Mouse (Mus musculus) liver, adult 2 months (tissue): Measurements from ENCODE around the gene Iffo1. TPM values are rescaled to one million over a fixed set of nuclear protein-coding genes. Genes with fewer than 3 reads are reported as not detected.

ENCODE experiments used
- DNase-seq: peaks from one replicate; pipeline ENCODE4 v3.0.0-alpha.2; 2011; ENCODE audit warnings: low read depth, low spot score; ENCODE audit errors: extremely low read depth
- H3K27ac ChIP-seq: fragments of 200-500 bp; replicated peaks from 2 replicates; pipeline ENCODE4 v1.5.1; 2012; ENCODE audit warnings: low read depth, mild to moderate bottlenecking, control low read depth, inconsistent platforms, low read length; ENCODE audit not compliant: insufficient read depth
- H3K27me3 ChIP-seq: fragments of 200-500 bp; 2 replicates; pipeline ENCODE4 v1.6.1; 2012; ENCODE audit warnings: mild to moderate bottlenecking, moderate library complexity, low read length, inconsistent platforms; ENCODE audit not compliant: control insufficient read depth, insufficient read depth
- H3K36me3 ChIP-seq: fragments of 200-500 bp; 2 replicates; pipeline ENCODE4 v1.6.1; 2012; ENCODE audit warnings: low read length, inconsistent platforms; ENCODE audit not compliant: control insufficient read depth, insufficient read depth
- H3K4me1 ChIP-seq: fragments of 200-500 bp; 2 replicates; pipeline ENCODE4 v1.6.1; 2011; ENCODE audit warnings: low read length; ENCODE audit not compliant: control insufficient read depth, insufficient read depth
- H3K4me3 ChIP-seq: fragments of 200-500 bp; 2 replicates; pipeline ENCODE4 v1.5.1; 2011; ENCODE audit warnings: low read depth, mild to moderate bottlenecking, control low read depth, low read length, moderate library complexity; ENCODE audit not compliant: insufficient read depth
- H3K79me2 ChIP-seq: fragments of 200-500 bp; 2 replicates; pipeline ENCODE4 v1.6.1; 2012; ENCODE audit warnings: inconsistent platforms, mild to moderate bottlenecking, low read length, moderate library complexity; ENCODE audit not compliant: control insufficient read depth, insufficient read depth
- H3K9ac ChIP-seq: fragments of 200-500 bp; 2 replicates; pipeline ENCODE4 v1.6.1; 2012; ENCODE audit warnings: low read depth, mild to moderate bottlenecking, control low read depth, inconsistent platforms, low read length
- CTCF ChIP-seq: fragments of 200-500 bp; IDR thresholded peaks from 2 replicates; pipeline ENCODE4 v1.5.1; 2011; ENCODE audit warnings: low read depth, low read length, control low read depth
- POLR2A ChIP-seq: fragments of 200-500 bp; IDR thresholded peaks from 2 replicates; pipeline ENCODE4 v1.6.1; 2011; ENCODE audit warnings: low read length, control low read depth; ENCODE audit not compliant: insufficient read depth; ENCODE audit errors: extremely low read depth
- WGBS: fragments of 180-500 bp; shearing (Covaris S2); methylation state at CpG from one replicate; pipeline ENCODE4 v1.1.7; 2018; 5-methylcytosine and 5-hydroxymethylcytosine counted together
- polyA plus RNA-seq: library from polyadenylated mRNA; depleted of rRNA; stranded (reverse); fragments of >200 nt; gene quantifications from 2 replicates; pipeline ENCODE4 v1.2.3, GENCODE M21; 2012
- total RNA-seq: library from RNA; depleted of rRNA; stranded (reverse); fragments of >200 nt; gene quantifications from 2 replicates; pipeline ENCODE4 v1.2.3, GENCODE M21; 2014

Gene Iffo1
- total and polyA plus RNA-seq, 2 experiments = 2.5 to 9.9 TPM

GRCm38 (mm10) chr6:125163801-125164657 is 19.0 kb downstream of the Iffo1 start:
- peak overlapping the region; percentile 95 for H3K9ac ChIP-seq
- peaks cover 14% of the 10 kb centered on the region; the same call in 1 of the 2 replicates for H3K79me2 ChIP-seq
- 4% methylated on average over 20 of the region's 20 CpGs for WGBS
- TF ChIP-seq CTCF = no peak
- no peak for TF ChIP-seq POLR2A
- peaks cover 8% of the 10 kb centered on the region for H3K4me1 ChIP-seq
- peaks cover 6% of the 10 kb centered on the region for H3K36me3 ChIP-seq
- peak overlapping the region; percentile 95 for H3K4me3 ChIP-seq
- peak overlapping the region; percentile 91 for H3K27ac ChIP-seq
- H3K27me3 ChIP-seq = no peaks in the 10 kb centered on the region
- DNase-seq = peak; percentile 93

GRCm38 (mm10) chr6:125164672-125165327 is 19.8 kb downstream of the Iffo1 start:
- Histone ChIP-seq H3K4me3 (peak overlapping the region; percentile 95), H3K4me1 (peaks cover 8% of the 10 kb centered on the region), H3K79me2 (peaks cover 14% of the 10 kb centered on the region; the same call in 1 of the 2 replicates), H3K27ac (peak overlapping the region; percentile 91), H3K36me3 (peaks cover 6% of the 10 kb centered on the region), H3K27me3 (no peaks in the 10 kb centered on the region), H3K9ac (peak overlapping the region; percentile 95)
- DNase-seq = peak; percentile 58
- under 1% methylated on average over 39 of the region's 39 CpGs for WGBS
- TF ChIP-seq CTCF = no peak
- TF ChIP-seq POLR2A = no peak

GRCm38 (mm10) chr6:125165328-125165891 is 20.4 kb downstream of the Iffo1 start:
- under 1% methylated on average over 36 of the region's 36 CpGs for WGBS
- peaks cover 6% of the 10 kb centered on the region for H3K36me3 ChIP-seq
- peak; percentile 94 for DNase-seq

GRCm38 (mm10) chr6:125166051-125166751 is 21.2 kb downstream of the Iffo1 start, which contains the start of gene Gapdh:
Gene Gapdh (minus strand): TSS chr6:125166467.
- peaks cover 14% of the 10 kb centered on the region; the same call in 1 of the 2 replicates for H3K79me2 ChIP-seq
- no peaks in the 10 kb centered on the region for H3K27me3 ChIP-seq
- 3% methylated on average over 18 of the region's 18 CpGs for WGBS
- H3K9ac ChIP-seq = peak within 1 kb of the TSS; percentile 95
- H3K27ac ChIP-seq = peak within 1 kb of the TSS; percentile 96
- DNase-seq = peak; percentile 94
- peaks cover 6% of the 10 kb centered on the region for H3K36me3 ChIP-seq
- H3K4me1 ChIP-seq = peaks cover 8% of the 10 kb centered on the region
- H3K4me3 ChIP-seq = peak within 1 kb of the TSS; percentile 95
- TF ChIP-seq CTCF = no peak
- peak; percentile 54; the same call in 1 of the 2 replicates for TF ChIP-seq POLR2A

More at GRCm38 (mm10) chr6:125165328-125165891, 20.4 kb downstream of the Iffo1 start:
- Histone ChIP-seq H3K27me3 (no peaks in the 10 kb centered on the region), H3K4me1 (peaks cover 8% of the 10 kb centered on the region), H3K79me2 (peaks cover 14% of the 10 kb centered on the region; the same call in 1 of the 2 replicates), H3K4me3 (peak overlapping the region; percentile 95), H3K9ac (peak overlapping the region; percentile 95), H3K27ac (peak overlapping the region; percentile 95)
- TF ChIP-seq POLR2A (peak; percentile 100), CTCF (no peak)
